Mouse (Mus musculus) CH12.LX (cell line): ENCODE data around the gene Myo16.

Experiments used
- TBP ChIP-seq: conservative IDR thresholded peaks from 2 replicates; pipeline ENCODE4 v1.6.1; 2011; ENCODE audit warnings: low read depth, low read length, improper control_type of control experiment
- USF2 ChIP-seq: conservative IDR thresholded peaks from 2 replicates; pipeline ENCODE4 v1.6.1; 2011; ENCODE audit warnings: low read depth, low read length, improper control_type of control experiment
- ZNF384 ChIP-seq: IDR thresholded peaks from 2 replicates; pipeline ENCODE4 v1.6.1; 2012; ENCODE audit warnings: low read depth, low read length, improper control_type of control experiment, inconsistent platforms

GRCm38 (mm10) chr8:10606816-10607209, 453.1 kb downstream of the Myo16 start:
- TF ChIP-seq USF2 (no peak), ZNF384 (no peak), TBP (no peak)
